Mouse (Mus musculus): ENCODE measurements around the gene 1700125H20Rik. TPM values are rescaled to one million over a fixed set of nuclear protein-coding genes. Genes with fewer than 3 reads are reported as not detected.

The 1700125H20Rik gene
- total and polyA plus RNA-seq, 3 experiments: not detected

DNA sequence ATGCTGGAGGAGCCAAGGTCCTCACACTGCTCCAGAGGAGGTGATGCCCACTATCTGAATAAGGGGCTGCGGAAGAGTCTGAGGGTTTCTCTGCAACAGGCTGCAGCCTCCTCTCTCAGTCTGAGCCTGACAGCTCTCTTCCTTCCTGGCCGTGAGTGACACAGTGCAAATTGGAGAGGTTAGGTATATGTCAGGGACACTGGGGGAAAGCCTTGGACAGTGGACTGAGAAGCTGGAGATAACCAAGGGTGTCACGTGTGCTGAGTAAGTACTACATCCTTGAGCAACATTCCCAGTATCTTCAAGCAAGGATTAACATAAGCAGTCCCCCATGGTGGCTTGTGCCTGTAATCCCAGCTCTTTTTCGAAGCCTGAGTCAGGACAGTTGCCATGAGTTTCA lies 8.2 kb downstream of the 1700125H20Rik start:
- Histone ChIP-seq H3K27me3 (ENCODE audit: control insufficient read depth in 1 of 2, insufficient read depth in 2 of 2, low read length in 2 of 2) (peaks cover 0 to 2% of the 10 kb centered on the region in 2 experiments; a peak in 1 of 4 replicates), H3K36me3 (ENCODE audit: control insufficient read depth in 1 of 2, insufficient read depth in 2 of 2, low read length in 2 of 2) (peaks cover 0 to 7% of the 10 kb centered on the region in 2 experiments; a peak in 1 of 4 replicates), H3K4me1 (ENCODE audit: control insufficient read depth in 1 of 2, insufficient read depth in 2 of 2, low read length in 2 of 2) (peaks cover 6 to 8% of the 10 kb centered on the region in 2 experiments; a peak in 3 of 4 replicates), H3K27ac (ENCODE audit: control insufficient read depth, low read depth, low read length) (no peak overlapping the region), H3K4me3 (ENCODE audit: control insufficient read depth in 1 of 2, insufficient read depth in 1 of 2, low read depth in 2 of 2, low read length in 2 of 2) (no peak overlapping the region), H3K79me2 (ENCODE audit: control insufficient read depth, insufficient read depth, low read length, poor library complexity) (no peaks in the 10 kb centered on the region; the same call in 1 of the 2 replicates), H3K9me3 (replicated peaks; ENCODE audit: insufficient read depth, low read length) (no peaks in the 10 kb centered on the region), H3K9ac (ENCODE audit: control insufficient read depth, low read depth, low read length, poor library complexity, severe bottlenecking) (no peak overlapping the region)
- no peak for TF ChIP-seq RAD21 (IDR thresholded peaks at IDR 0.05; ENCODE audit: low read depth, low read length)
- TF ChIP-seq ZC3H11A (IDR thresholded peaks at IDR 0.05; ENCODE audit: low read depth, low read length): no peak
- TF ChIP-seq E2F4 (IDR thresholded peaks at IDR 0.05; ENCODE audit: borderline replicate concordance, low read depth, low read length): no peak
- TF ChIP-seq ZMIZ1 (IDR thresholded peaks at IDR 0.05; ENCODE audit: low read depth, low read length): no peak
- TF ChIP-seq SMC3 (IDR thresholded peaks at IDR 0.05; ENCODE audit: low read depth, low read length): no peak
- TF ChIP-seq POLR2AphosphoS2 (IDR thresholded peaks at IDR 0.05; ENCODE audit: low read length): no peak
- no peak for TF ChIP-seq MYC (IDR thresholded peaks at IDR 0.05; ENCODE audit: low read depth, low read length)
- no peak for TF ChIP-seq EP300 (IDR thresholded peaks at IDR 0.05; ENCODE audit: low read depth in 1 of 2, low read length in 2 of 2)
- TF ChIP-seq HCFC1 (IDR thresholded peaks at IDR 0.05; ENCODE audit: low read depth, low read length): no peak
- TF ChIP-seq USF1 (IDR thresholded peaks at IDR 0.05; ENCODE audit: low read depth, low read length): no peak
- no peak for TF ChIP-seq MXI1 (IDR thresholded peaks at IDR 0.05; ENCODE audit: low read depth, low read length)
- no peak for TF ChIP-seq ZKSCAN1 (IDR thresholded peaks at IDR 0.05; ENCODE audit: low read depth, low read length)
- DNase-seq (ENCODE audit: low read depth, low spot score): no peak

DNA sequence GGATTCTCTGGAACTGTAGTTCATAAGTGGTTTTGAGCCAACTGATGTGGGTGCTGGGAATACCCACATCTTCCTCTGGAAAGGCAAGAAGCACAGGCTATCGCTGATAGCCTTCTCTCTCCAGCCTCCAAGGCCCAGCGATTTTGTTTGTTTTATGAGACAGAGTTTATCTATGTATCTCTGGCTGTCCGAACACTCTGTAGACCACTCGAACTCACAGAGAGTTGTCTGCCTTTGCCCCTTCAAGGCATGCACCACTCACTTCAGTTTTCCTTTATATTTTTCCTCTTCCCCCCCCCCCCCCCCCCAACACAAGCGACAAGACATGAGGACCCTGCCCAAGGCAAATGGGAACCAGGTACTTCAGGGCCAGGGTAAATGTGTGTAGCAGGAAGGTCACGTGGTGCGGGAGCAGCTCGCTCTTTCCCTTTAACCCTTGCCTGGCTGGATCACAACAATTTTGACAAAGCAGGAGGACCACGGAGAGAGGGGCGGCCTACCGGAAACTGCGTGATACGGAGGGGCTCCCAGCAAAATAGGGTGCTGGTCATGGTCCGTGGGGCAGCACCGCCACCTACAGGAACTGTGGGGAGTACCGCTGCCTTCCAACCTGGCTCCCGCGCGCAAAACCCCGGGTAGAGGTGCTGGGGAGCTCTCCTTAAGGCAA lies 12.5 kb downstream of the 1700125H20Rik start:
- no peaks in the 10 kb centered on the region for H3K27me3 ChIP-seq (ENCODE audit: control insufficient read depth in 1 of 2, insufficient read depth in 2 of 2, low read length in 2 of 2)
- peak overlapping the region; percentile 55 to 71 for H3K4me3 ChIP-seq (ENCODE audit: control insufficient read depth in 1 of 2, insufficient read depth in 1 of 2, low read depth in 2 of 2, low read length in 2 of 2)
- TF ChIP-seq ZC3H11A (IDR thresholded peaks at IDR 0.05; ENCODE audit: low read depth, low read length) (peak; percentile 71), ETS1 (IDR thresholded peaks at IDR 0.05; ENCODE audit: low read depth, low read length) (peak; percentile 7), MAZ (IDR thresholded peaks at IDR 0.05; ENCODE audit: low read depth, low read length) (peak; percentile 44; the same call in 1 of the 2 replicates), USF1 (IDR thresholded peaks at IDR 0.05; ENCODE audit: low read depth, low read length) (peak; percentile 94), SMC3 (IDR thresholded peaks at IDR 0.05; ENCODE audit: low read depth, low read length) (peak; percentile 76), ZKSCAN1 (IDR thresholded peaks at IDR 0.05; ENCODE audit: low read depth, low read length) (no peak), HCFC1 (IDR thresholded peaks at IDR 0.05; ENCODE audit: low read depth, low read length) (peak; percentile 54; the same call in 1 of the 2 replicates), USF2 (IDR thresholded peaks at IDR 0.05; ENCODE audit: borderline replicate concordance in 1 of 2, insufficient read depth in 1 of 2, low read depth in 1 of 2, low read length in 2 of 2) (peak in 1 of 2 experiments; percentile 70; a peak in 1 of 4 replicates), MAX (IDR thresholded peaks at IDR 0.05; ENCODE audit: low read length) (0 out of 2 replicates have a peak, but pooled peaks have one; percentile 74), MXI1 (IDR thresholded peaks at IDR 0.05; ENCODE audit: low read depth, low read length) (peak; percentile 51), MEF2A (IDR thresholded peaks at IDR 0.05; ENCODE audit: extremely low read depth, insufficient replicate concordance, low read depth, low read length, poor library complexity, severe bottlenecking) (no peak), RAD21 (IDR thresholded peaks at IDR 0.05; ENCODE audit: low read depth, low read length) (peak; percentile 88), ZNF384 (IDR thresholded peaks at IDR 0.05; ENCODE audit: low read depth, low read length) (0 out of 2 replicates have a peak, but pooled peaks have one; percentile 16), POLR2A (IDR thresholded peaks at IDR 0.05; ENCODE audit: control insufficient read depth in 1 of 2, insufficient read depth in 1 of 2, low read depth in 1 of 2, low read length in 2 of 2, poor library complexity in 1 of 2) (peak in 1 of 2 experiments; percentile 48; a peak in 1 of 4 replicates), CHD2 (IDR thresholded peaks at IDR 0.05; ENCODE audit: low read length) (no peak), SIN3A (IDR thresholded peaks at IDR 0.05; ENCODE audit: low read length) (peak; percentile 56), UBTF (IDR thresholded peaks at IDR 0.05; ENCODE audit: borderline replicate concordance, insufficient read depth, low read depth, low read length) (0 out of 2 replicates have a peak, but pooled peaks have one; percentile 50), TCF12 (IDR thresholded peaks at IDR 0.05; ENCODE audit: low read depth, low read length) (peak; percentile 20; the same call in 1 of the 2 replicates), NELFE (IDR thresholded peaks at IDR 0.05; ENCODE audit: low read depth, low read length) (no peak), MYC (IDR thresholded peaks at IDR 0.05; ENCODE audit: low read depth, low read length) (0 out of 2 replicates have a peak, but pooled peaks have one; percentile 47), NRF1 (IDR thresholded peaks at IDR 0.05; ENCODE audit: insufficient read depth, low read depth, low read length, poor library complexity, severe bottlenecking) (no peak), CTCF (IDR thresholded peaks at IDR 0.05 in 2 of 3, conservative IDR thresholded peaks at IDR 0.05 in 1 of 3; ENCODE audit: control insufficient read depth in 1 of 3, insufficient read depth in 1 of 3, low read depth in 2 of 3, low read length in 3 of 3, poor library complexity in 1 of 3, severe bottlenecking in 1 of 3) (peak; percentile 66 to 92 (median 84)), CHD1 (IDR thresholded peaks at IDR 0.05; ENCODE audit: low read depth, low read length) (no peak)
- peak; percentile 93 for DNase-seq (ENCODE audit: low read depth, low spot score)
- peak overlapping the region; percentile 73 for H3K9ac ChIP-seq (ENCODE audit: control insufficient read depth, low read depth, low read length, poor library complexity, severe bottlenecking)
- H3K27ac ChIP-seq (ENCODE audit: control insufficient read depth, low read depth, low read length): peak overlapping the region; percentile 44
- no peaks in the 10 kb centered on the region for H3K9me3 ChIP-seq (replicated peaks; ENCODE audit: insufficient read depth, low read length)
- H3K36me3 ChIP-seq (ENCODE audit: control insufficient read depth in 1 of 2, insufficient read depth in 2 of 2, low read length in 2 of 2): peaks cover 0 to 7% of the 10 kb centered on the region in 2 experiments; a peak in 1 of 4 replicates
- no peaks in the 10 kb centered on the region; the same call in 1 of the 2 replicates for H3K79me2 ChIP-seq (ENCODE audit: control insufficient read depth, insufficient read depth, low read length, poor library complexity)
- H3K4me1 ChIP-seq (ENCODE audit: control insufficient read depth in 1 of 2, insufficient read depth in 2 of 2, low read length in 2 of 2): peaks cover 6 to 8% of the 10 kb centered on the region in 2 experiments; a peak in 3 of 4 replicates

Data from MEL (cell line).